Mouse (Mus musculus) retina, adult 2 months (tissue): ENCODE measurements around the gene Smtnl1.
A peak's percentile ranks its signal among the peaks of the same experiment; 100 is the strongest.
"Not testable (repeated sequence)": the region's sequence is repeated elsewhere in the genome, so short reads cannot be mapped to it uniquely, and the experiment has no call there.

Experiments used
- DNase-seq: peaks from one replicate; pipeline ENCODE4 v3.0.0-alpha.2; 2012; ENCODE audit warnings: low read depth, low spot score

The Smtnl1 gene

DNA sequence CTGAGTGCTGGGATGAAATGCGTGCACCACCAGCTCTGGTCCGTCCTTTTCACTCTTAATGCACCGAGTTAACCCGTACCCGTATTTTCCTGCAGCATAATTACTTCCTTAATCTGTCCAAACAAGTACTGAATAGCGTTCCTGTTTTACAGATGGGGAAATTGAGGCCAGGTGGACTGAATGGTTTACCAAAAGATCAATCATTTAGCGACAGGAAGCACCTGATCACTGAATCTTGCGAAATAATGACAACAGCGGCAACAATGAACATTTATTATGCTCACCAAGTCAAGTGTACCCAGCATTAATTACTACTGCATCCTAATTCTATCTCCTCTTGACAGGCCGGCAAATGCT, 16.1 kb upstream of the Smtnl1 start, which contains the start of gene Slc43a1:
TSS of gene Slc43a1 (plus strand) at position 258 of the 357 bp plus-strand sequence.
- no peak for DNase-seq

DNA sequence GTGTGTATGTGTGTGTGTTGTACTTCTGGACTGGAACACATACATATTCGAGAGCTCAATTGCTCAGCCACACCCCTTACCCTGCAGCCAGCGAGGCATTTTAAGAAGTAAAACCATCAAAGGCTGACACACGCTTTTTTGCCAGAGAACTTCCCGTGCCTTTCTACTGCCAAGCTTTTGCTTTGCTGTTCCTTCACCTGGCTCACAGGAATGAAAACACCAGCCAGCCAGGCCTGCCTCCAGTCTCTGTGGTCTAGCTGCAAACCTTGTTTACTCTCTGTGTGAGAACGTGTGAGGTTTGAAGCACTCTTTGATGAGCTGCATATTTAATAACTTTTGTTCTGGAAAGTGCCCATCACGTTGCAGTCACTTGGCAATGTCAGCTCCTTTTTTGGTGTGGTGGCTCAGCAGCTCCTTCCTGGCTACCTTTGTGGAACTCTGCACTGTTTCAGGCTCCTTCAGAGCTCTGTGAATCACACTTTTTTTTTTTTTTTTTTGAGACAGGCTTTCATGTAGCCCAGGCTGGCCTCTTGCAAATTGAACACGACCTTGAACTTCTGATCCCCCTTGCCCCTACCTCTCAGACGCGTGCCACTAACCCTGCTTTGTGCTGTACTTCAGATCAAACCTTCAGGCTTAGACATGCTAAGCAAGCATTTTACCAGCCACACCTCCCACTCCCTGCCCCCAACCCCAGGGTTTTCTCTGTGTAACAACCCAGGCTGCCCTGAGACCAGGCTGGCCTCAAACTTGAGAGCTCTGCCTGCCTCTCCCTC, 15.6 kb upstream of the Smtnl1 start:
- no peak for DNase-seq

DNA sequence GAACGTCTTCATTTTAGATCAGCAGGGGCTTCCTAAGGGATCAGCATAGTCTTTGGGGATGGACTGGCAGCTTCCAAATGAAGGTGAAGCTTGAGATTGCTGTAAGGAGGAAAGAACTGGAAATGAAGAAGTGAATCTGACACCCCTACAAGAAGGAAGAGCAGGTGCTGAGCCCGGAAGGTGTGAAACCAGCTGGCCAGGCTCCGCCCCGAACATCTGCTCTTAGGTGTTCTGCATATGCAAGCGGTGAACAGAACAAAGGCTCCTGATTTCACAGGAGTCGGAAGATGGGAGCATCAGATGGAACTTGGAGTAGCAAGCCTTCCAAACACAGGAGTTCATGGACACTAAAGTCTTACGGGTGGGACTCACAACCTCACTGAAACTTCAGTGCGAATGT, 14.7 kb upstream of the Smtnl1 start:
- DNase-seq, result no peak

DNA sequence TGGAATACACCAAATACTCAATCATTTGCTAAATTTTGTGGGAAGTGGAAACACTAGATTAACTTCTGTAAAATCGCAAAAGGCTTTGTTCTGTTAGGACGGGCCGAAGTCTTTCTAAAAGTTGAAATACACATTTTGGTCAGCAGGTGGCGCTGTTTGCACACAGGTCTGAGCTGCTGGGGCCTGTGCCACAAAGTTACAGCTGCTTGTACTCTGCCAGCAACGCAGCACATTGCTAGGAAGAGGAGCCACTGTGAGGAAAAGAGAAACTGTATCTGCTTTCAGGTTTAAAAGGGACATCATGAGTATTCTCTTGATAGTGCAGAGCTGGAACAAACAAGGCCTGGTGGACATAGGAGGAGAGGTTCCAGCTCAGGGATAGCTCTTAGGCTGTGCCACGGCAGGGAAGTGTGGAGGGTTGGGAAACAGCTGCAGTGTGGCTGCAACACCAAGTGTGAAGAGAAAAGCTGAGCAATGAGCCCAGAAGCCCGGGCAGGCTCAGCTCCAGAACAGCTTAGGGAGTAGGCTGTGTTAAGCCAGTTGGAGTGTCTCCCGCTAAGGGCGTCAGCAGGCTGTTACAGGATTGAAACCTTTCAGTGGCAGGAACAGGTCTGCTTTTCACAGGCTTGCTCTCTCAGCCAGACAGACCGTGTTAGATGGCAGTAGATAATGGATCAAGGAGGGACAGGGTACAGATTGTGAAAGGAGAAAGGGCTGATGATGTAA, 9.4 kb upstream of the Smtnl1 start:
- DNase-seq, result peak; percentile 64

DNA sequence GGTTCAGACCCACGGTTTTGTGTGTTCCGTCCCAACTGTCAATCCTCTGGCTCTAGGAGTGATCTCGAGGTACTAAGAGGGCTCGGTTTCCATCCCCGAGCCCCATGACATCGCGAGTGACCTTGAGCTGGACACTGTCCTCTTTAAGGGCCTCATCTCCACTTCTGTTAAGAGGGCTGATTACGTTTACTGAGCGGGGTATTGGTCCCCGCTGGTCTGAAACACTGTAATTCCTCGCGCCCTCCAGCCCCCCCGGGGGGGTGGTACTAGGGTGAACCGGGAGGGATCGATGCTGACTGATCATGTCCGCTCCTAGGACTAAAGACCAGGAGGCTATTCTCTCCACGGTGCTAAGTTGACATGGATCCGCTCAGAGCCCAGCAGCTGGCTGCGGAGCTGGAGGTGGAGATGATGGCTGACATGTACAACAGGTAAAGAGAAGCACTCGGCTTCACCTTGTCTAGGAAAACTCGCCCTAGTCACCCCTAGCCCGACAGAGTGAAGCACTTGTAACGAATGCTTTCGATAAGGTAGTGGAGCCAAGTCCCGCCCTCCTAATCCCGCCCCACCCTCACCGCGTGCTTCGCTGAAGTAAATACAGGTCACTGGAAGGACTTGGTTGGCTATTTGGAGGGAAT, 5.0 kb upstream of the Smtnl1 start:
- DNase-seq, result no peak

DNA sequence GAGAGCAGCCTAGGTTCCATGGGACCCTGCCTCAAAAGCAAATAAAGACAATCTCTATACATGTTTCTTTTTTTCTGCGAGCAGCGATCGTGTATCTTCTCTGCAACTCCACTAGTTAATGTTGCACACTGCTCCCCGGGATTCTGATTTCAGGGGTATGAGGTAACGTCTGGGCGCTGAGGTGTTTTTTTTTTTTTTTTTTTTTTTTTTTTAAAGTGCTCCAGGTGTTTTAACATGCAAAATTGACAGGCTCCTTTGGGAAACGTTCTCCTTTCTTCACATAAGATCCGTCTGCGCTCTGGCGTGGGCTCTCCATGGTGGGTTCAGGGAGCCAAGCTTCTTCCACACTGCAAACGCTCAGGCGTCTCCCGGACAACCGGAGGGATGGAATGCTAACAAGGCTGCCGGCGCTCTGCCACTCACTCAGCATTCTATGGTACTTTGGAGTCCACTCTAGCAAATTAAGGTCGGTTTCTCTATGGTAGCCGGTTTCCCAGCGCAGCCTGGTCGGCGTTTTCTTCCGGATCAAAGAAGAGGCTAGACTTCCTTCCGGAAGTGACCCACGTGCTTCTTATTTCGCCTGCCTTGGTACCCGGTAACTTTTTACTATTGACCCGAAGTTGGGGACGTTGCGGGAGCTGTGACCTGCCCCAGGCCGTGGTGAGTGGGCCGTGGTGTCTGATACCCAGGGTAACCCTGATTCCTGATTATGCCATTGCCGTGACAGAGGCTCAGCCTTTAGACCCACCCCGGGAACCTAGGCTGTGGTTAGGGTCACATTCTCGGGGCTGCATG, 4.2 kb upstream of the Smtnl1 start, which contains the start of gene Timm10:
TSS of gene Timm10 (plus strand) at position 510 of the 795 bp plus-strand sequence.
- peak; percentile 89 for DNase-seq

DNA sequence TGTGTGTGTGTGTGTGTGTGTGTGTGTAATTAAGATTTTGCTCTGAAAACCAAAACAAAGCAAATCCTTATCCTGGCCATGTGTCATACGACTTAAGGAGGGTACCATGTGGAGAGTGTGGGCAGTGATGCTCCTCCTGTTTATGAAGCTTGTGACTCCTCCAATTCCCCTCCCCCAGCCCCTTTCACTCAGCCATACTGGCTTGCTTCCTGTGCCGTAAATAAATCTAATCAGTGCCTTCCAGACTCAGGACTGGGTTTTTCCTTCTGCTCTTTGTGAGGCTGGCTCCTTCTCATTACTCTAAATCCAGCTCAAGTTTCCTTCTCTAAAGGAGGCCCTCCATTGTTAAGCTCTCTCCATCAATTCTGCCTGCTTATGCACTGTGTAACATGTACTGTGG, 785 bp upstream of the Smtnl1 start:
- DNase-seq, result no peak

DNA sequence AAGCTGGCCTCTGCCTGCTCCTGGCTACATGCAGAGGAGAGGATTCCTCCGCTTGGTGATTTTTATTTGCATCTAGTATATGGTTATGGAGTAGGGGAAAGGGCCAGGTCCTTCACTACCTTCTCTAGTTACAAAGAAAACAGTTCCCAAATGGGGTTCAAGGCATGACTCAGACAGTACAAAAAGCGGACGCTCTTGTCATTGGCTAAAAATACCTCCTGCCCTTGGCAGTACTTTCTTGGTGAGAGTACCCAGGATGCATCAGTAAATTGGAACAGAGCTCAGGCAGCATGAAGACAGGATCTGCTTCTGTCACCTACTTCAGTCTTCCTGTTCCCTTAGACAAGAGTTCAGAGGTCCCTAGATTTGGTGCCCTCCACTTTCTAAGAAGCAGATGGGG, 2.6 kb downstream of the Smtnl1 start:
- no peak for DNase-seq

DNA sequence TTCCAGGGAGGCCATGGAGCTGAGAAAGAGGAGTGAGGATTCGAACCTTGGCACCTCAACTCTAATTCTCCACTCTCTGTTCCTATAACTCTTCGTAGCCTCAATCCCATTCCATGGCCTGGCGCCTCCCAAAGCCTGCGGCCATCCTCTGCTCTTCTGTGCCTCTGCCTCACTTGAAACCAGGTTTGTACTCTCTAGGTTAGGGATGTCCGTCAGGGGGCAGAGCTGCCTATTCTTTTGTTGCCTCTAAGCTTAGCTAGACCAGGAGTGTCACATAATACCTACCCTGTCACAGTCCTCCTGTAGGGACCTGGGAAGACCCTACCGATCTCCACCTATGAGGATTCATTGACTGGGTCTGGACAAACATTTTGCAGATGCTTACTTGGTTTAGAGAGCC, 9.8 kb downstream of the Smtnl1 start:
- no peak for DNase-seq

DNA sequence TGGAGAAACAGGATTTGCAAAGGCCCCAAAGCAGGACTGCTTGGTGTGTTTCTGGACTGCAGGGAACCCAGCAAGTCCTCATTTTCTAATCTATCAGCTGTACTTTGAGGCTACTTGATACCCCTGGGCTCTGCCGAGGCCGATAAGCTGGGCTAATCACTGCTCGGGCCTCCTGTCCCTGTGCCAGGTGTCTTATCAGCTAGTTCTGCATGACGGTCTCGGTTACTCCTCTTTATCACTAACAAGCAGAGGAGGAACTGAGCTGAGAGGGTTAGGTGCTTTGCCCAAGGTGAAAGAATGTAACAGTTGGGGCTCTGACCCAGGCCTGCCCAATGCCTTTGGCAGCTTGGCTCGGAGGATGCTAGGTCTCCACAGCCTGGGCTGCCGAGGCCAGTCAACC, 10.6 kb downstream of the Smtnl1 start:
- DNase-seq, result no peak

DNA sequence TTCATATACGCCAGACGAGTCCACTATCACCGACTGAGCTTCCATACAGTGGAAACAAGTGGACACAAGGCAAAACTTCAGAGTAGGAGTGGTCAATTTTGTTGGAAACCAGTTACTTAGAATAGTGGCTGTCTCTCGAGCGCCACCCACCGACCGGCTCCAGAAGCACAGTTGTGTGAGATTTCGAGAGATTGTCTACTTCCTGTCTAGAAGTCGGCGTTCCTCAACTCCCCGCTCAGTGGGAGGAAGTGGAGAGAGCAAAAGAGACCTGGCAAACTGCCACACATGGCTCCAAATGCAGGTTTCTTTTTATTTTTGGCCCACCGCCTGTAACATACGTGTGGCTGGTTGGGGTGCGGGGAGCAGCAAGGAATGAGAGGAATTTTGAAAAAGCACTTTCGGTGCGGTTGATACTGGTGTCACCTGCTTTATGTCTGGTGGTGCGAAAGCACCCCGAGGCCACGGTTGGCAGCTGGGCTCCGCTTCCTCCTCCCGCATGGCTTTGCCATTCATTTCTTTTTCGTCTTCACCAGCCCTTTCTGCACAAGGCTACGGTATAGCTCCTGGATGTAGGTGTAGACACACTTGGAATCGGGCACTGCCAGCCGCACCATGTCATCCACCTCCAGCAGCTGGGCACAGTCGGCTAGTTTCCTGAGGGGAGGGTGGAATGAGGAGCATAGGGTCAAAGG, 11.4 kb downstream of the Smtnl1 start:
- no peak for DNase-seq

DNA sequence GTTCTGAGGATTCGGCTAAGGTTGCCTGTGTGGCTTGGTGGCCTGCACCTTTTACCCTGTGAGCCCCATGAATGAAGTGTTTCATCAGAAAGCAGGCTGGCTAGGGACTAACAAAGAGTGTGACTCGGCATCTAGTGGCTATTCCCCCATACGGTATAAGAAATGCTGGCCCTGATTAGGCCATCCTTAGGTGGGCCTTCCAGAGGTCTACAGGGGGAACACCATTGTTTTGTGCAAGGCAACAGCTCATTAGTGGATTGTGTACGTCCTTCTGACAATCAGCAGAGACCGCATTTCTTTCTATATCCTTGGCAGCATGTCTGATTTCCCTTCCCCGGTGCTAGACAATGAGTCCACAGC, 11.9 kb downstream of the Smtnl1 start:
- no peak for DNase-seq

DNA sequence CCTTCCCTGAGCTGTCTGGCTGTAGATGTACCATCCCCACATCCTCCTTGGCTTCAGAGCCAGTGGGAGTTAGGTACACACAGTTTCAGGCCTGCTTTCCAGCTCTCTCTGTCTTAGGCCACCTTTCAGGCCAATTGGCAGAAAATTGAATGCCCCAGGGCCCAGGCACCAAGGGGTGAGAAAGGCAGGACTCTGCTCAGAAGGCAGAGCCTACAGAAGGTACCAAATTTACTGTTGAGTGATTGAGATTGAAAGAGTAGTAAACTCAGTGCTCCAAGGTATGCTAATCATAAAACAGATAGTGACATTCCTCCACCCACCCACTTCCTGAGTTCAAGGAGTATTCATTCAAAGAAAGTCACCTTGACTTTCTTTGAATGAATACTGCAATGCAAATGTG, 13.1 kb downstream of the Smtnl1 start:
- DNase-seq, result no peak

DNA sequence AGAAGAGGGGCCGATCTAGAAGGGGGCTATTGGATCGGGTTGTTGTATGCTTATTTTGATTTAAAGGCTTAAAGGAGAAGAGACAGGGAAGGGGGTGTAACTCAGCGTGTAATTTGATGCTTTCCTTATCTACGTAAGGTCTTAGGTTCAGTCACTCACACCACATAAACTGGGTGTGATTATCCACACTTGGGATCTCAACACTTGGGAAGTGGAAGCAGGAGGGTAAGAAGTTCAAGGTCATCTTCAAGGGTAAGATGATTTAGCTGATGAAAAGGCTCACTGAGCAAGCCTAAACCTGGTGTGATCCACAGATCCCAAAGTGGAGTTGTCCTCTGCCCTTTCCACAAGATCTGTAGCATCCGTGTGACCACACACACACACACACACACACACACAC, 15.9 kb downstream of the Smtnl1 start:
- no peak for DNase-seq

DNA sequence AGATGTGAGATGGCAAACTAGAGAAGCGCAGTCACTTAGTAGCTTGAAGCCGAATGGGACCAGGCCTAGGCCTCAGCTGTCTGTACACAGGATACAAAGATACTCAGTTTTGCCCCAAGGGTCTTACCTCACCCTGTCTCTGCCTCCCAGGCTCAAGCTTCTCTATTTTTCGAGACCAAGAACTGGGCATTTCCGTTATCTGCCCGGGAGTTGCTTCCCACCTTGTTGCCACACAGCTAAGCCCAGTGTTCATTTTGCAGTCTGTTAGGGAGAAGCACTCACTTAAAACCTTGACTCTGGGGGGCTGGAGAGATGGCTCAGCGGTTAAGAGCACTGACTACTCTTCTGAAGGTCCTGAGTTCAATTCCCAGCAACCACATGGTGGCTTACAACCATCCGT, 18.5 kb downstream of the Smtnl1 start:
- DNase-seq, result no peak

DNA sequence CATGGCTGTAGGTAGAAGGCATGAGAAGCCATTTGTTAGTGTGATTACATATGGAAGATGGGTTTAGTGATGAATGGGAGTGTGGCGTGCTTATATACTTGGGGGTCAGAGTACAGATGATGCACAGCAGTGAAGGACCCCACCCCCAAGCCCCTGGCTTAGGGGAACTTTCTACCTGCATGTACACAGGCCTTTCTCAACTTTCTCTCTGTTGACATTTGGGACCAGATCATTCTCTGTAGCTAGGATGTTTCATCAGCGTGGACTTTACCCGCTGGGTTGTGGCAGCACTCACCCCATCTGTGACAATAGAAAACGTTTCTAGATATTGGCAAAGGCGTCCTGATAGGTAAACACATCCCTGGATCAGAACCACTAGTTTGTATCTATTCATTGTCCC, 21.2 kb downstream of the Smtnl1 start:
- DNase-seq, result not testable (repeated sequence)

DNA sequence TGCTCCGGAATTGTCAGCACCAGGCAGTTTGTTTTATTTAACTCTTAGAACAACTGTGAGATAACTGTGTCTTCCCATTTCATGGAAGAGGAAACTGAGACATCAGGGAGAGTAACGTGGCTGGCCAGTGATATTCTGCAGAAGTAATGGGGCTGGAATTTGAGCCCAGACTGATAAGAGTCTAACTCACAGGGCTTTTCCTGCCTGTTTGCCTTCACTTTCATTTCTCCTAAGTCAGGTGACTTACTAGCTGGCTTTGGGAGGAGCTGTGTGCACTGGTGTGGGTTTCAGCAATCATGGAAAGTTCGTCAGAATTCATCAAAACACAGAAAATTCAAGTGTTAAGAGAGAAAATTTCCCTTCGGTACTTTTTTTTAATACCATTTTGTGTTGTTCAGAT, 22.1 kb downstream of the Smtnl1 start:
- no peak for DNase-seq

DNA sequence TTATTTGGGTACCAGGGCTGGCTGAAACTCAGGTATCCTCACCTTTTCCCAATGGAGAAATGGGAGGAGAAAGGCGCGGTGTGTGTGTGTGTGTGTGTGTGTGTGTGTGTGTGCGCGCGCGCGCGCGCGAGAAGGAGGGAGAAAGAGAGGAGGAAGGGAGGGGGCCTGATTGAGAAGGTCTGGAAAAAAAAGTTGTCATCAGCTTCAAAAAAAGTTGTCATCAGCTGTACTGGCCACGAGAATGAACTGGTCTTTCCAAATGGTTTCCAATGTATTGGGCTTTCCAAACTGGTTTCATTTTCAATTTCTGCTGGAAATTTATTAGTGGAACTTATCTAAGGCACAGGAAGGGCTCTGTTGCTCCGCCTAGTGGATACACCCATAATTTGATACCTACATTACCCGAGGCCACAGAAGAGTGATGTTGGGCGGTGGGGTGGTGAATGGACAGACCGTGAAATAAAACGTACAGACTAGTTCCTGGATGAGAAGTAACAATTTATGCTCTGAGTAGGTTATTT, 23.4 kb downstream of the Smtnl1 start:
- no peak for DNase-seq

DNA sequence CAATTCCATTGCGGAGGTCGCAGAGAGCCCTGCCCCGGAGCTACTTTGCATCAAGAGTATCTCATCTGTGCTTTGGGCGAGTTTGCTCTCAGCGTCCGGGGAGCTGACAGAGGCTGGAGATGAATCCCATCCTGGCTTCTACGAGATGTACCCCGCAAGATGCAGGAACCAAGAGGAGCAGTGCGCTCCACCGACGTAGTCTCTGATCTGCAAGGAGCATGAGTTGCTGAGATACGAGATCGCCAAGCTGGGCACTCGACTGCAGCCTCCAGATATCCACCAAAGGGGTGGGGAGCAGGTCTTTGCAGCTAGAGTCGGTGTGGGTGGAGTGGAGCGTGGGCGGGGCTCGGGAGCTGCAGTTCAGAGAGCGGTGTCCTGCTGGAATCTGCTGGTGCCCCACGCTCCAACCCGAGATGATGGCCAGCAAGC, 23.9 kb downstream of the Smtnl1 start, which contains the start of gene Ube2l6:
TSS of gene Ube2l6 (plus strand) at position 336 of the 429 bp plus-strand sequence.
- DNase-seq, result no peak

DNA sequence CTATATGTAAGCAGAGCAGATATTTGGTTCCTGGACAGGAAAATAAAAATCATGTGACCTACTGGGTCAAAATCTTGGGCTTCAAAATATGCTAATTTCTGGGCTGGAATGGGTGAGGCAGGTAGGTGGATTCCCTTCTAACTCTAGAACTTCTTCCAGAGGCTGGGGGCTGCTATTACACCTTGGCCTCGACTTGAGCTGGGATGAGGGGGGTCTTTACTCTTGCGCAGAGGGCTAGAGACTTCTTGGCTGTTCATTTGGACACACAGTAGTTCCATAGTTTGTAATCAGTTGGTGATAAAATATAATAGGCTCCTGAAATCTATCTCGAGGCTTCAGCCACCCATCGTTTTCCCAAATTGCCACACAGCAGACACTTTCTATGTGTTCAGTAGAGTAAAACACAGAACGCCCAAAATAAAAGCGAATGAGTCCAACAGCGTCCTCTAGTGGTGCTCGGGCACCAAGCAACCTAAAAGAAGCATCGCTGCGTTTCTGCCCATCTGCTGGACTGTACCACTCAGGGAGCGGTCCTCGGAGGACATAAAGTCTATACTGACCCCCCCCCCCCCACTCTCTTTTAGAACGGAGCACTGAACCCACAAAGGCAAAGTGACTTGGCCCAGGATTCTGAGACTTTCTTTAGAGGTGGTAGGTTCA, 24.5 kb downstream of the Smtnl1 start:
- DNase-seq, result no peak
